ENCODE assay signal across 19 mouse cellular contexts in the genomic region with DNA sequence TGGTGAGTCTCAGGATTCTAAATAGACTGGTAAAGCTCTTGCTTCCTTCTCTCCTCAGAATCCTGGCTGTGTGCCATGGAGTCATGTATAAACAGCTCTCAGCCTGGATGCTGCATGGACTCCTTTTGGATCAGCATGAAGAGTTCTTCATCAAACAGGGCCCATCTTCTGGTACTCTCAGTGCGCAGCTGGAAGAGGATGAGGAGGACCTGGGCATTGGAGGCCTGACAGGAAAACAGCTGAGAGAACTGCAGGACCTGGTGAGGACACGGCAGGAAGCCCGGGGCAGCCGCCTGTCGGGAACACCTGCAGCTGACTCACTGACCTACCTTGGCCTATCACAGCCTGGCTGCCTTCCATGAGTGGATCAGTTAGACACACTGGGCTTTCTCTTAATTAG. TPM values are rescaled to one million over a fixed set of nuclear protein-coding genes. Genes with fewer than 3 reads are reported as not detected.
A peak's percentile ranks its signal among the peaks of the same experiment; 100 is the strongest.
DNase-seq lines count a peak whose midpoint lies in the region; ATAC-seq lines count a peak whose summit lies in the region.
"Had no signal": no experiment of that assay in that cellular context is flagged by ENCODE, and none has a peak within 500 bp of the region (broad histone marks: within the 10 kb centered on the region; RNA-seq: fewer than 3 reads in every experiment).

No protein-coding gene starts in this region.

- no peaks in the 10 kb centered on the region for H3K27me3 ChIP-seq in kidney, embryonic 16.5 days (ENCODE audit: insufficient read depth, low read length)
- H3K27me3 ChIP-seq: Patski had no signal

- peaks cover 58% of the 10 kb centered on the region for H3K36me3 ChIP-seq in kidney, embryonic 16.5 days (ENCODE audit: insufficient read depth, low read length)

- H3K4me1 ChIP-seq in kidney, embryonic 16.5 days (ENCODE audit: insufficient read depth, low read length), result no peaks in the 10 kb centered on the region
- H3K4me1 ChIP-seq: hindbrain, embryonic 10.5 days; limb, embryonic 10.5 days had no signal

- no peak overlapping the region for H3K9ac ChIP-seq in kidney, embryonic 16.5 days (replicated peaks; ENCODE audit: low read length)

- no peak for ATAC-seq in kidney, embryonic 16.5 days (ENCODE audit: low FRiP score, low TSS enrichment)
- ATAC-seq: forebrain, embryonic 16.5 days; midbrain, embryonic 16.5 days; Patski had no signal

- no peak overlapping the region for H3K4me2 ChIP-seq in kidney, embryonic 16.5 days (replicated peaks; ENCODE audit: low read depth, low read length)
- H3K4me2 ChIP-seq: liver, embryonic 11.5 days had no signal

- no peak overlapping the region for H3K4me3 ChIP-seq in kidney, embryonic 16.5 days (ENCODE audit: low read length)
- H3K4me3 ChIP-seq: hindbrain, embryonic 10.5 days; limb, embryonic 10.5 days had no signal

- no peak overlapping the region for H3K27ac ChIP-seq in kidney, embryonic 16.5 days (ENCODE audit: low read length)
- H3K27ac ChIP-seq: hindbrain, embryonic 10.5 days; limb, embryonic 10.5 days; stomach, postnatal 0 days had no signal

- WGBS in kidney, embryonic 16.5 days, result 78% methylated on average over 5 of the region's 5 CpGs

- DNase-seq in kidney, postnatal 25 days, result peak; percentile 15 to 40
- DNase-seq in MN1 (ENCODE audit: low spot score) (peak; percentile 20), adipocyte (ENCODE audit: low spot score) (peak; percentile 21), liver (no peak)
- DNase-seq in cerebellum, adult 9-10 months, result peak; percentile 89
- no peak for DNase-seq in thymus, postnatal 14 days
- DNase-seq: adrenal gland, postnatal 25 days; gastrocnemius, postnatal 36 days; kidney, adult 8-10 months; lung, adult 2 months; retina, postnatal 1 day had no signal

- no peaks in the 10 kb centered on the region for H3K9me3 ChIP-seq in kidney, embryonic 16.5 days (ENCODE audit: low read length)
- H3K9me3 ChIP-seq: hindbrain, embryonic 10.5 days; limb, embryonic 10.5 days had no signal

RNA-seq across cellular contexts. Expression of a gene that starts 12.5 kb away (rescaled TPM):
- 12.1 and 15.6 TPM in 2 replicates for polyA plus RNA-seq in kidney, embryonic 16.5 days (2015; fragmentation: Nextera tagmentation; extraction: Ambion mirVana)

RNA-seq across cellular contexts. Expression of a gene that starts 13.0 kb away (rescaled TPM):
- 56.9 and 69.4 TPM in 2 replicates for polyA plus RNA-seq in kidney, embryonic 16.5 days (2015; fragmentation: Nextera tagmentation; extraction: Ambion mirVana)

RNA-seq across cellular contexts. Expression of a gene that starts 43.0 kb away (rescaled TPM):
- 26.3 and 28.4 TPM in 2 replicates for polyA plus RNA-seq in kidney, embryonic 16.5 days (2015; fragmentation: Nextera tagmentation; extraction: Ambion mirVana)

RNA-seq across cellular contexts. Expression of a gene that starts 43.2 kb away (rescaled TPM):
- polyA plus RNA-seq in kidney, embryonic 16.5 days (2015; fragmentation: Nextera tagmentation; extraction: Ambion mirVana), result 23.9 and 26.2 TPM in 2 replicates

Comparison
In these comparisons a context has a peak if more than half of its experiments do, and no peak if none do; other contexts are left out.
1. DNase-seq: peak in kidney, postnatal 25 days (2 of 2), MN1 (single experiment), adipocyte (single experiment) and cerebellum, adult 9-10 months (single experiment); none in liver (single experiment) and thymus, postnatal 14 days (single experiment).